Mouse (Mus musculus): ENCODE results near the gene Mbd3.

GRCm38 (mm10) chr10:80403044-80403692 lies 3.8 kb upstream of the Mbd3 start:
- TF ChIP-seq CTCF (IDR thresholded peaks at IDR 0.05; ENCODE audit: low read depth) (peak; percentile 66), EP300 (optimal IDR thresholded peaks at IDR 0.05) (no peak)

Data from stomach, postnatal 0 days (tissue).